Mouse (Mus musculus) C2C12 (cell line): ENCODE measurements around the gene Rasal3. TPM values are rescaled to one million over a fixed set of nuclear protein-coding genes. Genes with fewer than 3 reads are reported as not detected.

Experiments
- H3K27me3 ChIP-seq: one replicate; pipeline ENCODE4 v1.6.1; 2011; ENCODE audit not compliant: control insufficient read depth, insufficient read depth, insufficient read length
- H3K36me3 ChIP-seq: one replicate; pipeline ENCODE4 v1.6.1; 2011; ENCODE audit not compliant: control insufficient read depth, insufficient read depth
- H3K4me3 ChIP-seq: one replicate; pipeline ENCODE4 v1.5.1; 2011; ENCODE audit warnings: mild to moderate bottlenecking, control low read depth; ENCODE audit not compliant: poor library complexity, insufficient read depth, severe bottlenecking
- H3K79me2 ChIP-seq: one replicate; pipeline ENCODE4 v1.6.1; 2011; ENCODE audit not compliant: control insufficient read depth, insufficient read depth
- H3K79me3 ChIP-seq: one replicate; pipeline ENCODE4 v1.6.1; 2011; ENCODE audit warnings: low read depth, control low read depth
- H3ac ChIP-seq: one replicate; pipeline ENCODE3; 2011; ENCODE audit warnings: low read depth; ENCODE audit not compliant: control insufficient read depth, insufficient read length
- CEBPB ChIP-seq: IDR thresholded peaks from one replicate; pipeline ENCODE4 v1.6.1; 2011; ENCODE audit warnings: low read depth, mild to moderate bottlenecking, control low read depth, moderate library complexity
- CTCF ChIP-seq: IDR thresholded peaks from one replicate; pipeline ENCODE4 v1.5.1; 2011; ENCODE audit not compliant: control insufficient read depth, insufficient read depth, insufficient read length
- FOSL1 ChIP-seq: IDR thresholded peaks from one replicate; pipeline ENCODE4 v1.8.0; 2011; ENCODE audit warnings: mild to moderate bottlenecking, low read length; ENCODE audit not compliant: poor library complexity, insufficient read depth, severe bottlenecking
- MAX ChIP-seq: IDR thresholded peaks from one replicate; pipeline ENCODE4 v1.6.1; 2011; ENCODE audit warnings: mild to moderate bottlenecking, control low read depth
- MYOD1 ChIP-seq: IDR thresholded peaks from one replicate; pipeline ENCODE4 v1.6.1; 2011; ENCODE audit warnings: low read depth; ENCODE audit not compliant: control insufficient read depth, insufficient read length
- MYOG ChIP-seq: IDR thresholded peaks from one replicate; pipeline ENCODE4 v1.6.1; 2011; ENCODE audit not compliant: control insufficient read depth, insufficient read length; ENCODE audit errors: extremely low read depth
- USF1 ChIP-seq: IDR thresholded peaks from one replicate; pipeline ENCODE4 v1.6.1; 2011; ENCODE audit warnings: low read depth, mild to moderate bottlenecking, control low read depth, moderate library complexity
- polyA plus RNA-seq: library from polyadenylated mRNA; unstranded; fragments of >200 nt; fragmentation: generic; extraction: Trizol; gene quantifications from one replicate; pipeline ENCODE4 v1.2.1, GENCODE M21; 2012; ENCODE audit warnings: missing spikeins

Gene Rasal3
- polyA plus RNA-seq, 1 experiment, result not detected

- H3K27me3 ChIP-seq, result peaks cover 26% of the 10 kb centered on the region
- no peaks in the 10 kb centered on the region for H3K79me2 ChIP-seq
- H3ac ChIP-seq, result no peak overlapping the region
- H3K4me3 ChIP-seq, result no peak overlapping the region
- no peaks in the 10 kb centered on the region for H3K36me3 ChIP-seq
- TF ChIP-seq CEBPB, result no peak
- no peak for TF ChIP-seq MYOG
- TF ChIP-seq FOSL1, result no peak
- TF ChIP-seq USF1, result no peak
- H3K79me3 ChIP-seq, result no peaks in the 10 kb centered on the region
Observed at GRCm38 (mm10) chr17:32402011-32402778, 1.2 kb downstream of the Rasal3 start.

DNA sequence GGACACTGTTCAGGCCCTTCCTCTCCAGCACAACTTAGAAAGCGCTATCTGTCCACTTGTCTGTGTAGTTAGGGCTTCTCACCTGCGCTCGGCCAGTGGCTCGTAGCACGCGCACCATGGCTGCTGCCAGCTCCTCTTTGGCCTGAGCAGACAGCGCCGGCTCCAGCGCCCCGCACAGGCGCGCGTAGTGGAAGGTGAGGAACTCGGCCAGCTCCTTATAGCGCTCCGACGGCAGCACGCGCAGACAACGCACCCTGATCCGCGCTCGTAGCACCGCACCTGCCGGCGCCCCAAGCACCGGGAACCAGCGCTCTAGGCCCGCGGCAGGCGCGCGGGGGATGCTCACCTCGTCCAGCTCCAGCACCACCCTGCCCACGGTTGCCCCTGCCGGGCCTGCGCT is 7.1 kb downstream of the Rasal3 start:
- Histone ChIP-seq H3K79me3 (no peaks in the 10 kb centered on the region), H3K27me3 (peaks cover 73% of the 10 kb centered on the region), H3ac (no peak overlapping the region), H3K36me3 (no peaks in the 10 kb centered on the region), H3K4me3 (no peak overlapping the region), H3K79me2 (no peaks in the 10 kb centered on the region)
- no peak for TF ChIP-seq CTCF
- TF ChIP-seq FOSL1, result no peak

DNA sequence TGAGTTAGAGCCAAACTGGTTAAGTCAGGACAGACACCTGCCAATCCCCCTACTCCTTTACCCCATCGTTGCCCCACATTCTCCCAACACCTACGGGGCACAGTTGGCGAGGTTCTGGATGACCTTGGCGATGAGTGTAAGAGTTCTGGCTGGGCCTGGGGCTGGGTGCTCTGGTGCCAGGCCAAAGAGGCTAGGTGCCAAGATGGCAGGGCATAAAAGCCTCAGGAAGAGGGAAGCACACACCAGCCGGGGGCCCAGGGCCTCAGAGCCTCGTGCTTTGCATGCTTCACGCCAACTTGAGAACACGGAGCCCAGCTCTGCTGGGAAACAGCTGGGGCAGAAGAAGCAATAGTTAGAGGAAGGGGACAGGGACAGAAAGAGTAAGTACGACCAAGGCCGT is 9.4 kb downstream of the Rasal3 start:
- no peaks in the 10 kb centered on the region for H3K79me2 ChIP-seq
- H3K36me3 ChIP-seq, result no peaks in the 10 kb centered on the region
- H3K79me3 ChIP-seq, result no peaks in the 10 kb centered on the region
- H3ac ChIP-seq, result no peak overlapping the region
- TF ChIP-seq MYOD1 (no peak), FOSL1 (no peak), USF1 (no peak), MYOG (no peak)
- H3K27me3 ChIP-seq, result peaks cover 70% of the 10 kb centered on the region
- no peak overlapping the region for H3K4me3 ChIP-seq

DNA sequence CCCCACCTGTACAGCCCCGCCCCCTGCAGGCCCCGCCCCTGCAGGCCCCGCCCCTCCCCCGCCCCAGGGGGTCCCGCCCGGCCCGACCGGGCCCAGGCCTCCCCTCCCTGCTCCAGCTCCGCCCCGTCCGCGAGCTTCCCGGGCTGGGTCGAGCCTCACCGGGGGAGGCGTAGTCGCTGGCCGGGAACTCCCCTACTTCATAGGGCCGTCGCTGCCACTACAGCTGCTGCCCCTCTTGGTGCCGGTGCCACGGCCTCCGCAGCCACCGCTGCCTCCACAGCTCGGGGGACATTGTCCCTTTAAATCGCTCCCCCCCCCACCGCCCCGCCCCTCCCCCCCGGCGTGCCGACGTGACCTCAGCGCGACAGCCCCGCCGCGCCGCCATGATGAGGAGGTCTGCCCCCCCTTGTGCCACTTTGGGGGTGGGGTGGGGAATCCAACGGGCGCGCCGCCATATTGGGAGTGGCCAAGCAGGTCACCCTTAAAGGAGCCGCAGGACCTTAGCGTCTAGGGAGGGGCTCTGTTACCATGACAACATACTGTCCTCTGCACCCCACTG is 14.2 kb downstream of the Rasal3 start, which contains the start of gene Wiz:
TSS of gene Wiz (minus strand) at position 339 of the 559 bp plus-strand sequence.
- no peaks in the 10 kb centered on the region for H3K36me3 ChIP-seq
- H3K79me3 ChIP-seq, result no peaks in the 10 kb centered on the region
- TF ChIP-seq FOSL1, result no peak
- TF ChIP-seq CTCF, result no peak
- TF ChIP-seq MAX, result no peak
- H3K79me2 ChIP-seq, result no peaks in the 10 kb centered on the region
- peak within 1 kb of the TSS; percentile 40 for H3K4me3 ChIP-seq
- H3K27me3 ChIP-seq, result peaks cover 24% of the 10 kb centered on the region
- peak within 1 kb of the TSS; percentile 96 for H3ac ChIP-seq

- Histone ChIP-seq H3K79me2 (no peaks in the 10 kb centered on the region), H3K79me3 (no peaks in the 10 kb centered on the region), H3K27me3 (peaks cover 18% of the 10 kb centered on the region), H3ac (peak overlapping the region; percentile 80), H3K36me3 (no peaks in the 10 kb centered on the region), H3K4me3 (peak overlapping the region; percentile 40)
- TF ChIP-seq CEBPB (no peak), MAX (no peak), MYOG (no peak), FOSL1 (no peak), MYOD1 (no peak), USF1 (no peak), CTCF (no peak)
Observed at GRCm38 (mm10) chr17:32388370-32389100, 14.8 kb downstream of the Rasal3 start.

DNA sequence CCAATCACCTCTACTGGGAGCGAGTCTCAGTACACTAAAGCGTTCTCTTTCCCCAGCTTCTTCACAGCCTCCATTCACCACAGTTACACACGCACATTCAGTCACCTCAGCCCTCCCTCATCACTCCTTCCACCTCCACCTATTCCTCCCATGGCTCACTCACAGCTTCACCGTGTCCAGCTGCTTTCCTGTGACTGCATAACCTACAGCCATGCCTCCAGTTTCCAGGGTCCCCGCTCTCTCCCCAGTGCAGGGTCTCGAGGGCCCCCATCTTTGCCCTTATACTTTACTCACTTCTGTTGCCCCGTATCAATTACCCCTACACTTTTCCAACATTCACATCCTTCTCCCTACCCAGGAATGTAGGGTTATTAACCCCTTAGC is 15.4 kb downstream of the Rasal3 start:
- Histone ChIP-seq H3K79me2 (no peaks in the 10 kb centered on the region), H3K36me3 (no peaks in the 10 kb centered on the region), H3K79me3 (no peaks in the 10 kb centered on the region), H3K27me3 (peaks cover 14% of the 10 kb centered on the region), H3K4me3 (no peak overlapping the region), H3ac (no peak overlapping the region)
- no peak for TF ChIP-seq CEBPB
